Mouse (Mus musculus) megakaryocyte, embryonic 14.5 days (primary cell): ENCODE results near the gene Hnrnpdl.

Experiments
- FLI1 ChIP-seq: IDR thresholded peaks from 2 replicates; pipeline ENCODE4 v1.6.1; 2012; ENCODE audit warnings: low read length, inconsistent platforms, mixed read lengths
- GATA1 ChIP-seq: IDR thresholded peaks from 3 replicates; pipeline ENCODE4 v1.6.1; 2012; ENCODE audit warnings: mixed read lengths, low read length, inconsistent platforms, borderline replicate concordance

- TF ChIP-seq GATA1: no peak
- TF ChIP-seq FLI1: no peak
These were observed 15.1 kb downstream of the Hnrnpdl start for GRCm38 (mm10) chr5:100024403-100024802.
